Mouse (Mus musculus) CH12.LX (cell line): ENCODE results near the gene Capn2.

ENCODE experiments used
- CTCF ChIP-seq, 2 experiments: IDR thresholded peaks in 1 of 2; conservative IDR thresholded peaks in 1 of 2; 2 replicates each; pipeline ENCODE4 v1.5.1; 2011 to 2012; ENCODE audit warnings: low read depth in 2 of 2, low read length in 2 of 2, improper control_type of control experiment in 1 of 2, inconsistent platforms in 1 of 2, mild to moderate bottlenecking in 1 of 2, moderate library complexity in 1 of 2
- EP300 ChIP-seq: IDR thresholded peaks from 2 replicates; pipeline ENCODE4 v1.6.1; 2011; ENCODE audit warnings: low read length, improper control_type of control experiment
- MAFK ChIP-seq: IDR thresholded peaks from 2 replicates; pipeline ENCODE4 v1.6.1; 2011; ENCODE audit warnings: low read length, improper control_type of control experiment; ENCODE audit not compliant: insufficient replicate concordance
- MAX ChIP-seq: IDR thresholded peaks from 2 replicates; pipeline ENCODE4 v1.6.1; 2011; ENCODE audit warnings: low read length, improper control_type of control experiment
- NELFE ChIP-seq: IDR thresholded peaks from 2 replicates; pipeline ENCODE4 v1.6.1; 2011; ENCODE audit warnings: low read depth, low read length, improper control_type of control experiment
- POLR2A ChIP-seq: IDR thresholded peaks from 2 replicates; pipeline ENCODE4 v1.6.1; 2011; ENCODE audit warnings: low read depth, mild to moderate bottlenecking, improper control_type of control experiment, low read length
- POLR2AphosphoS2 ChIP-seq: IDR thresholded peaks from 2 replicates; pipeline ENCODE4 v1.6.1; 2011; ENCODE audit warnings: low read depth, low read length, improper control_type of control experiment
- USF1 ChIP-seq: IDR thresholded peaks from 2 replicates; pipeline ENCODE4 v1.6.1; 2014; ENCODE audit warnings: low read depth, mild to moderate bottlenecking, inconsistent platforms, low read length, improper control_type of control experiment
- USF2 ChIP-seq: conservative IDR thresholded peaks from 2 replicates; pipeline ENCODE4 v1.6.1; 2011; ENCODE audit warnings: low read depth, low read length, improper control_type of control experiment
- ZC3H11A ChIP-seq: IDR thresholded peaks from 2 replicates; pipeline ENCODE4 v1.6.1; 2012; ENCODE audit warnings: low read depth, mild to moderate bottlenecking, inconsistent platforms, low read length, improper control_type of control experiment
- ZMIZ1 ChIP-seq: IDR thresholded peaks from 2 replicates; pipeline ENCODE4 v1.6.1; 2012; ENCODE audit warnings: low read depth, mild to moderate bottlenecking, inconsistent platforms, low read length, improper control_type of control experiment
- ZNF384 ChIP-seq: IDR thresholded peaks from 2 replicates; pipeline ENCODE4 v1.6.1; 2012; ENCODE audit warnings: low read depth, low read length, improper control_type of control experiment, inconsistent platforms

DNA sequence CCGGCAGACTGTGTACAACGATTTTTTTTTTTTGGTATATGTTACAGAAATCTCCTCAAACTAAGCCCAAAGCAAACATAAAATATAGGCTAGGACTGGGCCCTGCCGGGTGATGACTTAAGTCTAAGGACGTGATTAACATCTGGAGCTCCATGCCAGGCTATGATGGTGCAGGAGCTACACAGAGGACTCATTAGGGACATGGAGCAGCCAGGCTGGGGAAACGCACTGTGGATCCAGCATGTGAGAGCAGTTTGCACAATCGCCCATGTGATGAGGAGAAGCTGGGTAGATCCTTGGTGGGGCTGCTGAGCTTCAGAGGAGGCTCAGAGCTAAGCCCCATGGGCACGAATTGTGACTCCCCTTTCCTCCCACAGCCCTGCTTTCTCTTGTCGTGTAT is 33.4 kb upstream of the Capn2 start:
- TF ChIP-seq EP300 (no peak), NELFE (no peak), MAX (no peak), USF1 (no peak), USF2 (no peak), MAFK (no peak), ZMIZ1 (no peak), POLR2A (no peak), ZC3H11A (no peak), ZNF384 (no peak), POLR2AphosphoS2 (no peak), CTCF (conservative IDR thresholded peaks at IDR 0.05 in 1 of 2, IDR thresholded peaks at IDR 0.05 in 1 of 2; ENCODE audit: low read depth in 2 of 2, low read length in 2 of 2) (no peak)
